Mouse (Mus musculus): Measurements from ENCODE around the gene Ube2d1. TPM values are rescaled to one million over a fixed set of nuclear protein-coding genes. Genes with fewer than 3 reads are reported as not detected.

The Ube2d1 gene
- polyA plus RNA-seq, 1 experiment from 2014 or later = 73.5 TPM

- Histone ChIP-seq H3K27ac (peak overlapping the region; percentile 58; the same call in 1 of the 2 replicates), H3K36me3 (no peaks in the 10 kb centered on the region), H3K4me2 (replicated peaks) (peak overlapping the region; percentile 74), H3K9ac (peak overlapping the region; percentile 94), H3K4me3 (peak overlapping the region; percentile 93), H3K4me1 (peaks cover 27% of the 10 kb centered on the region), H3K9me3 (no peaks in the 10 kb centered on the region), H3K27me3 (peaks cover 6% of the 10 kb centered on the region; the same call in 1 of the 2 replicates)
- 0% methylated on average over 41 of the region's 41 CpGs for WGBS
- peak; percentile 77 for ATAC-seq (ENCODE audit: low FRiP score, low read depth)
Observed at GRCm38 (mm10) chr10:71284511-71285125, 444 bp downstream of the Ube2d1 start.

DNA sequence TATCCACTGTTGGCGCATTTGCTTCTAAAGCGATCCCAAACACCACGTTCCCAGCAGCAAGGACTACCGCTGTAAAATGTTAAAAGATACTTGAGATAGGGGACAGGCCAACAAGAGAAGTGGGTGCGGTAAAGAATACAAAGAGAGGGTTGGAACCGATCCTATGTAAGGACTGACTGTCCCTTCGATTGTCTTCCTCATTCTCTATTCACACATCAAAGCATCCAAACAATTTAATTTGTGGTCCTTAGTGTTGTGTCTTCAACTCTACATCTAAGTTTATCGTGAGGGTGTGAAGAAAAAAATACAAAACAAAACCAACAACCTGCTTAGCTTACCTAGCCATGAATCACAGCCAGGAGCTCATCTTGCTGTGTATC lies 941 bp downstream of the Ube2d1 start:
- Histone ChIP-seq H3K36me3 (no peaks in the 10 kb centered on the region), H3K27ac (peak overlapping the region; percentile 58; the same call in 1 of the 2 replicates), H3K9me3 (no peaks in the 10 kb centered on the region), H3K4me3 (peak overlapping the region; percentile 93), H3K4me2 (replicated peaks) (peak overlapping the region; percentile 74), H3K9ac (peak overlapping the region; percentile 94), H3K27me3 (peaks cover 6% of the 10 kb centered on the region; the same call in 1 of the 2 replicates), H3K4me1 (peaks cover 27% of the 10 kb centered on the region)
- 19% methylated on average over 8 of the region's 8 CpGs for WGBS
- ATAC-seq (ENCODE audit: low FRiP score, low read depth) = no peak

DNA sequence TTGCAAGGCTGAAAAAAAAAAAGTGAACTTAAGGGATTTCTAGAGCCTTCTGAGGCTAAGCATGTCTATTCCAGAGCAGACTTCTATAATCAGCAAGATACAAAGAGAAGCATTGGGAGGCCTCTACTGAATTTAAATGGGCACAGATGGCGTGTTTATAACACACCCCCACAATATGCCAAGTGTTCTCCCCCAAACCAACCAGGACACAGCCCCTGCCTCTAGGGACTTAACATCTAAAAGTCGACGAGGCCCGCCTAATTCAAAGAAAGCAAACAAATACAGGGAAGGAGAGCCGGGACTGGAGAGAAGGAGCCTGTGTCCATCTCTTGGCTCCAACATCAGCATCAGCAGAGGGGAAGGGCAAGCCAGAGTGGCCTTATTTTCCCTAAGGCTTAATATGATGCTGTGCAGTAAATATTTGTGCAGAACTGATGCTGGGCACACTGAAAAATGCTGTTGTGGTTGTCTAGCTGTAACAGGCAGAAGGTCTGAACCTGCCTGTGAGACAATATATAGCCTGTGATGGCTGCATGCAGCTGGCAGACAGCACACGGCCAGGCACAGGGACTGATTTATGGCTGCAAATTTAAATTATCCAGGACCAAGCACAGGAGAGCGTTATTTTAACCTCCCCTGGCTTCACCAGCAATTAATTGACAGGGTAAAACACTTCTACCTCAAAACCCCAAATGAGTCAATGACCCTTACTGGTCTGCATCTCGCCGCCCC lies 11.9 kb downstream of the Ube2d1 start:
- no peak overlapping the region; the same call in 1 of the 2 replicates for H3K4me2 ChIP-seq (replicated peaks)
- 38% methylated on average over 9 of the region's 9 CpGs for WGBS

DNA sequence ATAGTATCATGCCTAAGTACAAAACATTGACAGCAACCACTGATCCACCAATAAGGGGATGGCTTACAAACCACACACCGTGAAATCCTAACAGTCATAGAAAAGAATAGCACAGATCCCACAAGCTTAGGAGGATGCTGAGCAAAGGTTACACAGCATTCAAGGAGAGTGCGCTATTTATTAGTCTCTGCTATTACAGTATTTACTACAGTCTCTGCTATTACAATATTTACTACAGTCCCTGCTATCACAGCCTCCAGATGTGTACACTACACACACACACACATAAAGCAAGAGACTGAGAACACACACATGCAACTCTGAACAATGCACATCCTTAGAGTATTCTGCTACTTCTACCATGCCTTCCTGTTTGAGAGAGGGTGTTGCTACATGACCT lies 17.1 kb downstream of the Ube2d1 start:
- no peak overlapping the region for H3K4me2 ChIP-seq (replicated peaks)
- WGBS = 88% methylated on average over 2 of the region's 2 CpGs
- H3K9me3 ChIP-seq = no peaks in the 10 kb centered on the region
- no peak overlapping the region for H3K27ac ChIP-seq
- H3K9ac ChIP-seq = no peak overlapping the region
- no peak overlapping the region for H3K4me3 ChIP-seq
- ATAC-seq (ENCODE audit: low FRiP score, low read depth) = no peak
- no peaks in the 10 kb centered on the region for H3K27me3 ChIP-seq
- 0 out of 2 replicates have a peak, but pooled peaks cover 5% of the 10 kb centered on the region for H3K36me3 ChIP-seq
- peaks cover 10% of the 10 kb centered on the region for H3K4me1 ChIP-seq

More for the DNA sequence above, 11.9 kb downstream of the Ube2d1 start:
- Histone ChIP-seq H3K4me3 (no peak overlapping the region), H3K9me3 (no peaks in the 10 kb centered on the region), H3K9ac (no peak overlapping the region), H3K4me1 (peaks cover 13% of the 10 kb centered on the region), H3K27ac (no peak overlapping the region; the same call in 1 of the 2 replicates), H3K36me3 (peaks cover 18% of the 10 kb centered on the region; the same call in 1 of the 2 replicates), H3K27me3 (no peaks in the 10 kb centered on the region)
- no peak for ATAC-seq (ENCODE audit: low FRiP score, low read depth)

DNA sequence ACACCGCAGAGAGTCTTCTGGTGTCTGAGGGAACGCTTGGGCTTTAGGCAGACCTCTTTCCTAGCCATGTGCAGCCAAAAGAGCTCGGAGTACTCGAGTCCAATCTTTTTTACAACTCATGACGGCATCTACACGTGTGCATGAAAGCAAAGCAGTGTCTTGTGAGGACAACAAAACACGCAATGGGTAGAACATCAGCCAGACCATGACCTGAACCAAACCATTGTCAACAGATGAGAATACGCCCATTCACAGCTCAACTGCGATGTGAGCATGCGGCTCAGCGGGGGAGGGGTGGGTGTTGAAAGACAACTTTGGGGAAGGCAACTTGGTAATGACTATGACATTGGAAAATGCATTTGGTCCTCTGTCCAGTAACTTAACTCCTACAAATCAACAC lies 17.6 kb downstream of the Ube2d1 start:
- ATAC-seq (ENCODE audit: low FRiP score, low read depth) = no peak
- Histone ChIP-seq H3K4me1 (peaks cover 12% of the 10 kb centered on the region; the same call in 1 of the 2 replicates), H3K9ac (no peak overlapping the region), H3K9me3 (no peaks in the 10 kb centered on the region), H3K4me3 (no peak overlapping the region), H3K4me2 (replicated peaks) (no peak overlapping the region), H3K27ac (no peak overlapping the region), H3K36me3 (0 out of 2 replicates have a peak, but pooled peaks cover 5% of the 10 kb centered on the region), H3K27me3 (no peaks in the 10 kb centered on the region)
- WGBS = 87% methylated on average over 11 of the region's 11 CpGs

DNA sequence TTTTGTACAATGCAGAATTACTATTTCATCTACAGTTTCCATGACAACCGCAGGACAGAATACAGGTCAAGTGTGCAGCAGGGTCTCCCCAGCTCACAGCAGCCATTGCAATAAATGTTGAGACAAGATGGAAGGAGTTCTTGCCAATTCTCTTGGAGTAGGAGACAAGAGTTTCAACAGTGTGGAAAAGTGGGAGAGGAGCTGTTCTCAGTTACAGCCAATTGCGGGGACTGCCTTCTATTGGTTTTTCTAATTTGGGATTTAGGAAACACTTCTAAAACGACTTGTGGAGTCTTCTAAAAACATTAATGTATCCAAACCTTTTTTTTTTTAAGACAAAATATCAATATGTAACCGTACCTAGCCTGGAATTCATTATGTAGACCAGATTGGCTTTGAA lies 20.0 kb downstream of the Ube2d1 start:
- Histone ChIP-seq H3K27me3 (no peaks in the 10 kb centered on the region), H3K9ac (no peak overlapping the region), H3K4me1 (peaks cover 23% of the 10 kb centered on the region), H3K27ac (no peak overlapping the region), H3K36me3 (peaks cover 20% of the 10 kb centered on the region), H3K4me2 (replicated peaks) (no peak overlapping the region), H3K4me3 (no peak overlapping the region), H3K9me3 (no peaks in the 10 kb centered on the region)
- no peak for ATAC-seq (ENCODE audit: low FRiP score, low read depth)
- 69% methylated on average over 4 of the region's 4 CpGs for WGBS

DNA sequence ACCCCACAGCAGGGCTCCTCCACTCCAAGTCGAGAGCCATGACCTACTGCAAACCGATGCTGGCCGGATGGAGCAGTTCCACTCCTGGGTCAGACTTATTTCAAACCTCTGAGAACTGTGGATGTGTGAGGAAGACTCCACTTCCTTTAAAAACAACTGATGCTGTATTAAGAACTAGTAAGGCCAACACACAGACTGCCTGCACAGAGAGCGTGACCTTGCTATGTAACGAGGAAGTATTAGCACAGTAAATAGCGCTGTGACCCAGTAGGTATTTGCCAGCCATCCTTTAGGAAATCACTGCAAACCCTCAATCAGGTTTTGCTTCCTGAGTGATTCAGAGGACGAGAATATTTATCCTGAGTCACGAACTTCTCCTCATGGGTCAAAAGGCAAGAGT lies 23.4 kb downstream of the Ube2d1 start:
- H3K36me3 ChIP-seq = peaks cover 43% of the 10 kb centered on the region
- no peak overlapping the region for H3K27ac ChIP-seq
- H3K9me3 ChIP-seq = no peaks in the 10 kb centered on the region
- no peak overlapping the region for H3K4me3 ChIP-seq
- ATAC-seq (ENCODE audit: low FRiP score, low read depth) = no peak
- H3K4me2 ChIP-seq (replicated peaks) = no peak overlapping the region
- no peak overlapping the region for H3K9ac ChIP-seq
- 71% methylated on average over 8 of the region's 8 CpGs for WGBS
- H3K4me1 ChIP-seq = peaks cover 33% of the 10 kb centered on the region
- no peaks in the 10 kb centered on the region for H3K27me3 ChIP-seq

- no peak overlapping the region for H3K4me2 ChIP-seq (replicated peaks)
- H3K27me3 ChIP-seq = no peaks in the 10 kb centered on the region
- no peak overlapping the region for H3K27ac ChIP-seq
- H3K4me1 ChIP-seq = peaks cover 29% of the 10 kb centered on the region
- no peak overlapping the region for H3K4me3 ChIP-seq
- WGBS = 72% methylated on average over 5 of the region's 5 CpGs
- no peak overlapping the region for H3K9ac ChIP-seq
- peaks cover 63% of the 10 kb centered on the region for H3K36me3 ChIP-seq
- ATAC-seq (ENCODE audit: low FRiP score, low read depth) = no peak
- no peaks in the 10 kb centered on the region for H3K9me3 ChIP-seq
Observed at GRCm38 (mm10) chr10:71258943-71259342, 26.1 kb downstream of the Ube2d1 start.

DNA sequence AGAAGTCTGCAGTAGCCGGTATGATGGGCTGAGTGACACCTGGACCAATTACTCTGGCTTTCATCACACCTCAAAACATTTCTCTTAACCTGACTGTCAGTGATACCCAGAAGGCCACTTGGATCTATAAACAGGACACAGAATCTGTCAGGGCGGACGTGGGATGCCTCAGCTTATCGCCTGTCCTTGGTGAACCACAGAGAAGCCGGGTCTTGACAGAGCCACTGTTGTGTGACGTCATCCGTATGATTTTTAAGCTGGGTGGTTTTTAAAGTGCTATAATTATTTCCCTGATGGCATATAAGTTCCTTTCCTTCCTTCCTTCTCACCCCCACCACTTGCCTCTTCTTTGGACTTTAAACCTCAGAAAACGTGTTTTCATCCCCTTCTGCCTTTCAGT lies 26.5 kb downstream of the Ube2d1 start:
- Histone ChIP-seq H3K27ac (no peak overlapping the region), H3K4me3 (no peak overlapping the region), H3K4me1 (peaks cover 29% of the 10 kb centered on the region), H3K36me3 (peaks cover 63% of the 10 kb centered on the region), H3K9me3 (no peaks in the 10 kb centered on the region), H3K9ac (no peak overlapping the region), H3K4me2 (replicated peaks) (no peak overlapping the region), H3K27me3 (no peaks in the 10 kb centered on the region)
- ATAC-seq (ENCODE audit: low FRiP score, low read depth) = no peak
- WGBS = 78% methylated on average over 8 of the region's 8 CpGs

DNA sequence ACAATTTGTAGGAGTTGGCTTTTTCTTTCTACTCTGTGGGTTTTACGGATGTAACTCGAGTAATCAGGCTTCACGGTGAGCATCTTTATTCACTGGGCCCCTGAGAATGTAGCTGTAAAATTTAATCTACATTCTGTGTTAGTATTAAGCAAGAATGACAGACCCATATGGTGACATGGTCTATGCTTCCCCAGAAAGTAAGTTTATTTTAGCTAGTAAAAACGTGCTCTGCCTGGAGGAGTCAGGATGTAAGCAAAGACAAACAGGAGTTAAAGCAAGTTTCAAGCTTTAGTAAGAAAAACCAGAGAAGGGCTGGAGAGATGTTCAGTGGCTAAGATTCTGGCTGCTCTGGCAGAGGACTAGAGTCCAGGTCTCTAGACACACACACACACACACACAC lies 31.9 kb downstream of the Ube2d1 start:
- H3K4me3 ChIP-seq = no peak overlapping the region
- no peak overlapping the region for H3K27ac ChIP-seq
- no peak overlapping the region for H3K4me2 ChIP-seq (replicated peaks)
- no peak overlapping the region for H3K9ac ChIP-seq
- H3K36me3 ChIP-seq = peaks cover 29% of the 10 kb centered on the region
- 43% methylated on average over 4 of the region's 4 CpGs for WGBS
- no peaks in the 10 kb centered on the region for H3K27me3 ChIP-seq
- H3K4me1 ChIP-seq = no peaks in the 10 kb centered on the region
- H3K9me3 ChIP-seq = no peaks in the 10 kb centered on the region
- peak; percentile 78; the same call in 1 of the 2 replicates for ATAC-seq (ENCODE audit: low FRiP score, low read depth)

DNA sequence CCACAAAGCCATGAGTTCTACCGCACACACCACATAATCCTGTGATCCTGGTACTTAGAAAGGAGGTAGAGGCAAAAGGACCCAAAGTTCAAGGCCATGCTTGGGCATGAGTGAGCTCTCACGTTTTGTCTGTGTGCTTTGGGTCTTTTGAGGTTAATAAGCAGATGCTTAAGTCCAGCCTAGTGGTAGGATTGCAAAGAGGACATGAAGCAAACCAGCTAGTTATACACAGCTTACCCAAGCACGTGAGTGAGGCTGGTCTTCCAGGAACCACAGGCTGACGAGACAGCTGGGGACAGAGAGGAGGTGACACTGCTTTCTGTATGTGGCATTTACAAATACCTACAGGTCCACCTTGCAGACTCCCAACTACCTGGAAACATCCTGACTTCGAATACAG lies 32.6 kb downstream of the Ube2d1 start:
- no peak for ATAC-seq (ENCODE audit: low FRiP score, low read depth)
- Histone ChIP-seq H3K9me3 (no peaks in the 10 kb centered on the region), H3K27me3 (no peaks in the 10 kb centered on the region), H3K27ac (no peak overlapping the region), H3K4me3 (no peak overlapping the region), H3K36me3 (peaks cover 24% of the 10 kb centered on the region), H3K9ac (no peak overlapping the region), H3K4me1 (no peaks in the 10 kb centered on the region), H3K4me2 (replicated peaks) (no peak overlapping the region)
- 80% methylated on average over 5 of the region's 5 CpGs for WGBS

DNA sequence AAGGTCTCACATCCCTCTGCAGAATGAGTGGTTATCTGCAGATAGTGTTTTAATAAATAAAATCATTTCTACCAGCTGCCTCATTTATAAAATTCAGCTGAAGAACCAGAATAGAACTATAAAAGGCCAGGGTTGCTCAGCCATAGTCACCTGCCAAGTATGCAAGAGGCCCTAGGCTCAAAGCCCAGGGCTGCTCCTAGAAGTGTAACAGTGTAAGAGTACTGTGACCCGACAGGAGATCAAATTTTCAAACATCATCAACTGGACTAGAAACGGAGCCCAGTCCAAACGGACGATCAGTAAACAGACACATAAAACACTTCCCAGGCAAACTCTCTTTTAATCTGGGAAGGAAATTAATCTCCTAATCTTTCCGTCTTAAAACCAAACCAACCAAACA lies 33.2 kb downstream of the Ube2d1 start:
- no peaks in the 10 kb centered on the region for H3K9me3 ChIP-seq
- H3K27me3 ChIP-seq = no peaks in the 10 kb centered on the region
- no peak for ATAC-seq (ENCODE audit: low FRiP score, low read depth)
- H3K27ac ChIP-seq = no peak overlapping the region
- no peaks in the 10 kb centered on the region for H3K4me1 ChIP-seq
- no peak overlapping the region for H3K9ac ChIP-seq
- WGBS = 73% methylated on average over 5 of the region's 5 CpGs
- H3K36me3 ChIP-seq = peaks cover 20% of the 10 kb centered on the region
- no peak overlapping the region for H3K4me3 ChIP-seq
- no peak overlapping the region for H3K4me2 ChIP-seq (replicated peaks)

Data from limb, embryonic 13.5 days (tissue).